ENCODE assay signal across 8 mouse cellular contexts in genomic region chr16:5049182-5049773, GRCm38 (mm10). TPM values are rescaled to one million over a fixed set of nuclear protein-coding genes. Genes with fewer than 3 reads are reported as not detected.
DNase-seq lines count a peak whose midpoint lies in the region; ATAC-seq and TF ChIP-seq lines count a peak whose summit lies in the region.

No protein-coding gene starts in this region.

- H3K27me3 ChIP-seq in lung, embryonic 14.5 days (ENCODE audit: insufficient read depth, low read length) = no peaks in the 10 kb centered on the region
- no peaks in the 10 kb centered on the region for H3K27me3 ChIP-seq in embryonic facial prominence, embryonic 10.5 days (replicated peaks; ENCODE audit: low read depth, poor library complexity, severe bottlenecking)
- no peaks in the 10 kb centered on the region for H3K27me3 ChIP-seq in intestine, embryonic 14.5 days (replicated peaks; ENCODE audit: control insufficient read depth, insufficient read depth, low read length)
- H3K27me3 ChIP-seq in midbrain, embryonic 12.5 days = no peaks in the 10 kb centered on the region

- H3K36me3 ChIP-seq in lung, embryonic 14.5 days (ENCODE audit: insufficient read depth) = peaks cover 42% of the 10 kb centered on the region
- peaks cover 56% of the 10 kb centered on the region for H3K36me3 ChIP-seq in embryonic facial prominence, embryonic 10.5 days (replicated peaks)
- peaks cover 48% of the 10 kb centered on the region for H3K36me3 ChIP-seq in intestine, embryonic 14.5 days (ENCODE audit: control insufficient read depth, insufficient read depth, low read length)
- peaks cover 40% of the 10 kb centered on the region for H3K36me3 ChIP-seq in midbrain, embryonic 12.5 days

- no peaks in the 10 kb centered on the region; the same call in 1 of the 2 replicates for H3K4me1 ChIP-seq in lung, embryonic 14.5 days (ENCODE audit: insufficient read depth)
- peaks cover 31% of the 10 kb centered on the region for H3K4me1 ChIP-seq in embryonic facial prominence, embryonic 10.5 days
- H3K4me1 ChIP-seq in intestine, embryonic 14.5 days (replicated peaks; ENCODE audit: control insufficient read depth, insufficient read depth, low read length) = peaks cover 16% of the 10 kb centered on the region
- H3K4me1 ChIP-seq in midbrain, embryonic 12.5 days = peaks cover 26% of the 10 kb centered on the region

- TF ChIP-seq CTCF in lung, embryonic 14.5 days (IDR thresholded peaks at IDR 0.05; ENCODE audit: low read depth) = no peak

- no peak for DNase-seq in lung, embryonic 14.5 days
- DNase-seq in lung, postnatal 10 days = no peak
- DNase-seq in embryonic facial prominence, embryonic 10.5 days (ENCODE audit: low spot score) = no peak
- DNase-seq in intestine, embryonic 14.5 days (ENCODE audit: low spot score) = no peak
- no peak for DNase-seq in adrenal gland, adult 8-10 months
- DNase-seq in gastrocnemius, adult 8-10 months (ENCODE audit: low spot score in 2 of 2) = no peak
- no peak for DNase-seq in retina, postnatal 1 day

- peak overlapping the region; percentile 97 for H3K4me3 ChIP-seq in lung, embryonic 14.5 days (ENCODE audit: low read depth, low read length)
- H3K4me3 ChIP-seq in embryonic facial prominence, embryonic 10.5 days = peak overlapping the region; percentile 97
- H3K4me3 ChIP-seq in intestine, embryonic 14.5 days (ENCODE audit: low read depth, low read length) = peak overlapping the region; percentile 96
- H3K4me3 ChIP-seq in midbrain, embryonic 12.5 days = peak overlapping the region; percentile 99

- peak overlapping the region; percentile 90 for H3K4me2 ChIP-seq in lung, embryonic 14.5 days
- H3K4me2 ChIP-seq in intestine, embryonic 14.5 days (ENCODE audit: low read length) = peak overlapping the region; percentile 94
- H3K4me2 ChIP-seq in midbrain, embryonic 12.5 days (replicated peaks) = peak overlapping the region; percentile 89

- H3K9ac ChIP-seq in lung, embryonic 14.5 days = peak overlapping the region; percentile 92
- H3K9ac ChIP-seq in intestine, embryonic 14.5 days (ENCODE audit: low read length) = peak overlapping the region; percentile 83
- H3K9ac ChIP-seq in midbrain, embryonic 12.5 days (replicated peaks) = peak overlapping the region; percentile 89

- ATAC-seq in lung, embryonic 14.5 days (ENCODE audit: insufficient read depth) = peak; percentile 59
- peak; percentile 51 for ATAC-seq in intestine, embryonic 14.5 days (replicated peaks; ENCODE audit: low FRiP score, low TSS enrichment, low read depth)
- peak; percentile 69 for ATAC-seq in midbrain, embryonic 12.5 days (ENCODE audit: low FRiP score, low read depth)

- H3K27ac ChIP-seq in lung, embryonic 14.5 days (ENCODE audit: low read depth) = peak overlapping the region; percentile 88
- peak overlapping the region; percentile 95 for H3K27ac ChIP-seq in embryonic facial prominence, embryonic 10.5 days (replicated peaks)
- H3K27ac ChIP-seq in intestine, embryonic 14.5 days (ENCODE audit: low read depth) = peak overlapping the region; percentile 86
- peak overlapping the region; percentile 98 for H3K27ac ChIP-seq in midbrain, embryonic 12.5 days (replicated peaks)

- under 1% methylated on average over 38 of the region's 38 CpGs for WGBS in lung, embryonic 14.5 days
- under 1% methylated on average over 38 of the region's 38 CpGs for WGBS in embryonic facial prominence, embryonic 10.5 days
- WGBS in intestine, embryonic 14.5 days = 1% methylated on average over 38 of the region's 38 CpGs
- WGBS in midbrain, embryonic 12.5 days = under 1% methylated on average over 38 of the region's 38 CpGs

- no peaks in the 10 kb centered on the region for H3K9me3 ChIP-seq in lung, embryonic 14.5 days (ENCODE audit: low read depth, low read length)
- no peaks in the 10 kb centered on the region for H3K9me3 ChIP-seq in embryonic facial prominence, embryonic 10.5 days
- no peaks in the 10 kb centered on the region for H3K9me3 ChIP-seq in intestine, embryonic 14.5 days (ENCODE audit: control insufficient read depth, low read length)
- no peaks in the 10 kb centered on the region for H3K9me3 ChIP-seq in midbrain, embryonic 12.5 days

RNA-seq across cellular contexts. Expression of gene Glyr1, which starts 0.4 kb away (rescaled TPM):
- polyA plus RNA-seq in lung, embryonic 14.5 days (2014; fragmentation: Nextera tagmentation; extraction: Ambion mirVana) = 112 and 117 TPM in 2 replicates
- polyA plus RNA-seq in embryonic facial prominence, embryonic 10.5 days (2016; fragmentation: Nextera tagmentation; extraction: Ambion mirVana) = 211 and 221 TPM in 2 replicates
- polyA plus RNA-seq in intestine, embryonic 14.5 days (2014; fragmentation: Nextera tagmentation; extraction: Ambion mirVana) = 93.9 and 101 TPM in 2 replicates
- 235 and 240 TPM in 2 replicates for polyA plus RNA-seq in midbrain, embryonic 12.5 days (2016; fragmentation: Nextera tagmentation; extraction: Ambion mirVana)
- 100 to 1,000 TPM in 3 of 4 experiments, 10 to 100 TPM in 1; 96.3 to 120 (median 114) TPM for total RNA-seq in adrenal gland, adult 8-10 months (2022)
- total RNA-seq in gastrocnemius, adult 8-10 months (2022) = 10 to 100 TPM; 31.2 to 34.1 (median 33.6) TPM

RNA-seq across cellular contexts. Expression of gene Ubn1, which starts 0.6 kb away (rescaled TPM):
- 27.0 and 27.3 TPM in 2 replicates for polyA plus RNA-seq in lung, embryonic 14.5 days (2014; fragmentation: Nextera tagmentation; extraction: Ambion mirVana)
- polyA plus RNA-seq in embryonic facial prominence, embryonic 10.5 days (2016; fragmentation: Nextera tagmentation; extraction: Ambion mirVana) = 18.5 and 20.0 TPM in 2 replicates
- 22.4 and 22.6 TPM in 2 replicates for polyA plus RNA-seq in intestine, embryonic 14.5 days (2014; fragmentation: Nextera tagmentation; extraction: Ambion mirVana)
- 26.3 and 26.6 TPM in 2 replicates for polyA plus RNA-seq in midbrain, embryonic 12.5 days (2016; fragmentation: Nextera tagmentation; extraction: Ambion mirVana)
- 10 to 100 TPM; 34.1 to 41.6 (median 38.6) TPM for total RNA-seq in adrenal gland, adult 8-10 months (2022)
- 10 to 100 TPM; 21.9 to 25.6 (median 23.0) TPM for total RNA-seq in gastrocnemius, adult 8-10 months (2022)

RNA-seq across cellular contexts. Expression of gene Rogdi, which starts 35.9 kb away (rescaled TPM):
- 53.5 and 59.9 TPM in 2 replicates for polyA plus RNA-seq in lung, embryonic 14.5 days (2014; fragmentation: Nextera tagmentation; extraction: Ambion mirVana)
- polyA plus RNA-seq in embryonic facial prominence, embryonic 10.5 days (2016; fragmentation: Nextera tagmentation; extraction: Ambion mirVana) = 63.6 and 66.2 TPM in 2 replicates
- 57.0 and 59.3 TPM in 2 replicates for polyA plus RNA-seq in intestine, embryonic 14.5 days (2014; fragmentation: Nextera tagmentation; extraction: Ambion mirVana)
- 90.2 and 95.8 TPM in 2 replicates for polyA plus RNA-seq in midbrain, embryonic 12.5 days (2016; fragmentation: Nextera tagmentation; extraction: Ambion mirVana)
- total RNA-seq in adrenal gland, adult 8-10 months (2022) = 10 to 100 TPM; 24.3 to 50.0 (median 36.7) TPM
- total RNA-seq in gastrocnemius, adult 8-10 months (2022) = 1 to 10 TPM; 4.4 to 7.8 (median 6.0) TPM

RNA-seq across cellular contexts. Expression of gene Smim22, which starts 42.2 kb away (rescaled TPM):
- 13.5 and 15.8 TPM in 2 replicates for polyA plus RNA-seq in lung, embryonic 14.5 days (2014; fragmentation: Nextera tagmentation; extraction: Ambion mirVana)
- polyA plus RNA-seq in embryonic facial prominence, embryonic 10.5 days (2016; fragmentation: Nextera tagmentation; extraction: Ambion mirVana) = 3.4 and 3.6 TPM in 2 replicates
- polyA plus RNA-seq in intestine, embryonic 14.5 days (2014; fragmentation: Nextera tagmentation; extraction: Ambion mirVana) = 42.6 and 57.4 TPM in 2 replicates
- 0.98 TPM in 1 of 2 replicates, not detected in the other for polyA plus RNA-seq in midbrain, embryonic 12.5 days (2016; fragmentation: Nextera tagmentation; extraction: Ambion mirVana)
- total RNA-seq in adrenal gland, adult 8-10 months (2022) = not detected
- total RNA-seq in gastrocnemius, adult 8-10 months (2022) = not detected

RNA-seq across cellular contexts. Expression of gene Sept12, which starts 51.6 kb away (rescaled TPM):
- polyA plus RNA-seq in lung, embryonic 14.5 days (2014; fragmentation: Nextera tagmentation; extraction: Ambion mirVana) = 0.14 and 0.20 TPM in 2 replicates
- not detected in 2 replicates for polyA plus RNA-seq in embryonic facial prominence, embryonic 10.5 days (2016; fragmentation: Nextera tagmentation; extraction: Ambion mirVana)
- 0.24 TPM in 1 of 2 replicates, not detected in the other for polyA plus RNA-seq in intestine, embryonic 14.5 days (2014; fragmentation: Nextera tagmentation; extraction: Ambion mirVana)
- not detected in 2 replicates for polyA plus RNA-seq in midbrain, embryonic 12.5 days (2016; fragmentation: Nextera tagmentation; extraction: Ambion mirVana)
- not detected for total RNA-seq in adrenal gland, adult 8-10 months (2022)
- total RNA-seq in gastrocnemius, adult 8-10 months (2022) = not detected
